Mouse (Mus musculus): ENCODE data around the gene Smug1. TPM values are rescaled to one million over a fixed set of nuclear protein-coding genes. Genes with fewer than 3 reads are reported as not detected.

Gene Smug1
- total and polyA plus RNA-seq, 2 experiments from 2014 or later: 10.1 to 18.2 TPM

DNA sequence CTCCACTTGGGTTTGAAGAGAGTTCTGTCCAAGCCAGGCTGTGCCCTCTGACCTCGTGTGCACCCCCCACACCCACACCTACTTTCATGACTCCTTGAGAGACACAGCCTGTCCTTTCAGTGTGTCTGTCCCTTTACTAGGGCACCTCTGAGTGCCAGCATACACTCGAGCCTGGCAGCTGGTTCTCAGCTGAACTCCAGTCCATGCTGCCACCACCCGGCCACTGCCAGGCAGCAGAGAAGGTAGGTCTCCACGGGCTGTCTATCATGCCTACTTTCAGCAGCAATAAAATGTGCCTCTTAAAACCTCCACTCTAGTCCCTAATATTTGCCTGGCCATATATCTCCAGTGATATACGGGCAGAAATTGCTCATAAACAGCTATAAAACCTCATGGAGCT lies 45.5 kb downstream of the Smug1 start:
- Histone ChIP-seq H3K4me2 (ENCODE audit: low read depth, low read length) (no peak overlapping the region), H3K9me3 (replicated peaks; ENCODE audit: control insufficient read depth, low read length) (no peaks in the 10 kb centered on the region), H3K4me1 (ENCODE audit: control insufficient read depth, insufficient read depth) (no peaks in the 10 kb centered on the region), H3K9ac (replicated peaks; ENCODE audit: low read depth, low read length) (no peak overlapping the region), H3K36me3 (replicated peaks; ENCODE audit: control insufficient read depth, insufficient read depth, low read length) (no peaks in the 10 kb centered on the region), H3K27me3 (ENCODE audit: control insufficient read depth, insufficient read depth, low read length) (peaks cover 88% of the 10 kb centered on the region), H3K27ac (ENCODE audit: low read depth) (no peak overlapping the region), H3K4me3 (ENCODE audit: low read depth, low read length) (no peak overlapping the region)
- ATAC-seq (ENCODE audit: insufficient read depth, low read depth): no peak
- DNase-seq (ENCODE audit: low spot score): no peak
- TF ChIP-seq CTCF (IDR thresholded peaks at IDR 0.05; ENCODE audit: low read depth) (peak; percentile 56), EP300 (IDR thresholded peaks at IDR 0.05; ENCODE audit: low read depth) (no peak)
- 38% methylated on average over 5 of the region's 5 CpGs for WGBS

- H3K27me3 ChIP-seq (ENCODE audit: control insufficient read depth, insufficient read depth, low read length): peaks cover 88% of the 10 kb centered on the region
- H3K4me1 ChIP-seq (ENCODE audit: control insufficient read depth, insufficient read depth): no peaks in the 10 kb centered on the region
- no peaks in the 10 kb centered on the region for H3K36me3 ChIP-seq (replicated peaks; ENCODE audit: control insufficient read depth, insufficient read depth, low read length)
- WGBS: 72% methylated on average over 11 of the region's 11 CpGs
- H3K4me2 ChIP-seq (ENCODE audit: low read depth, low read length): no peak overlapping the region
- no peak overlapping the region for H3K27ac ChIP-seq (ENCODE audit: low read depth)
- no peak overlapping the region for H3K4me3 ChIP-seq (ENCODE audit: low read depth, low read length)
- no peak for ATAC-seq (ENCODE audit: insufficient read depth, low read depth)
- H3K9ac ChIP-seq (replicated peaks; ENCODE audit: low read depth, low read length): no peak overlapping the region
- DNase-seq (ENCODE audit: low spot score): no peak
- H3K9me3 ChIP-seq (replicated peaks; ENCODE audit: control insufficient read depth, low read length): no peaks in the 10 kb centered on the region
- no peak for TF ChIP-seq CTCF (IDR thresholded peaks at IDR 0.05; ENCODE audit: low read depth)
- no peak for TF ChIP-seq EP300 (IDR thresholded peaks at IDR 0.05; ENCODE audit: low read depth)
Measured at GRCm38 (mm10) chr15:103120594-103120993, 46.3 kb downstream of the Smug1 start.

DNA sequence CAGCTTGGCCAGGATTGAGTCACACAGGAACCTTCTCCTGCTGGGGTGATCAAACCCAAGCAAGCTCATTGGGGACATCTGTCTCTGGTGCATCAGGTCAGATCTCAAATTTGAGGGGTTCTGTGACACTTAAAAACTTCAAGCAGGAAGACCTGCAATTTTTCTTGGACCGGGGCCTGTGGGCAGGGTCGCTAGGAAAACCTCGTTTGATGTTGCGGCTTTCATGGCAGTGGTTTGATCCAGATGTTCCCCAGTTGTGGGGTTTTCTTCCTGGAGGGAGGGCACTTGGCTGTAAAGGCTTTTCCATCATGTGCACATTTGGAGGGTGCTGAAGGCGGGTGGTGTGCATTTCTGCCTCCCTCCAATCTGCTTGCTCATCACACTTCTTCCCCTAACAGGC lies 51.2 kb downstream of the Smug1 start:
- Histone ChIP-seq H3K9ac (replicated peaks; ENCODE audit: low read depth, low read length) (no peak overlapping the region), H3K36me3 (replicated peaks; ENCODE audit: control insufficient read depth, insufficient read depth, low read length) (no peaks in the 10 kb centered on the region), H3K9me3 (replicated peaks; ENCODE audit: control insufficient read depth, low read length) (no peaks in the 10 kb centered on the region), H3K4me3 (ENCODE audit: low read depth, low read length) (no peak overlapping the region), H3K4me2 (ENCODE audit: low read depth, low read length) (no peak overlapping the region), H3K27me3 (ENCODE audit: control insufficient read depth, insufficient read depth, low read length) (peaks cover 89% of the 10 kb centered on the region), H3K4me1 (ENCODE audit: control insufficient read depth, insufficient read depth) (no peaks in the 10 kb centered on the region), H3K27ac (ENCODE audit: low read depth) (no peak overlapping the region)
- 45% methylated on average over 5 of the region's 5 CpGs for WGBS
- ATAC-seq (ENCODE audit: insufficient read depth, low read depth) (no peak), DNase-seq (ENCODE audit: low spot score) (no peak)
- no peak for TF ChIP-seq EP300 (IDR thresholded peaks at IDR 0.05; ENCODE audit: low read depth)

DNA sequence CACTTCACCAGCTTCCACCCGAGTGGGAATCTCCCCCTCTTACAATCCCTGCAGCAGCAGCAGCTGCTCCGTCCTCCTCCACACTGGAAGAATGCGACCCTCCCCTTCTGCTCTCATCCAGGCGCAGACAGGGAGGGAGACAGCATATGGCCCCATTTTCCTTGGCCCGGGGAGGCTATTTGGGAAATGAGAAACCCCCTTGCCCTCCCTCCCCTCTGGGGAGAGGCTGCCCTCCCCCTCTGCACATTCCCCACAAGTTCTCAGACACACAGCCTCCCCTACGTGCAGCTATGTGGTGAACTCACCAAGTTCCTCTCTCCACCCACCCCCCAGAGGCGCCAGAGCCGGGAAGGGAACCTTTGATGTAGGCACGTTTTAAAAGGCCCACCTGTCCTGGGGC lies 51.6 kb downstream of the Smug1 start:
- no peak for ATAC-seq (ENCODE audit: insufficient read depth, low read depth)
- H3K27me3 ChIP-seq (ENCODE audit: control insufficient read depth, insufficient read depth, low read length): peaks cover 89% of the 10 kb centered on the region
- no peak overlapping the region for H3K9ac ChIP-seq (replicated peaks; ENCODE audit: low read depth, low read length)
- H3K27ac ChIP-seq (ENCODE audit: low read depth): no peak overlapping the region
- no peak for TF ChIP-seq EP300 (IDR thresholded peaks at IDR 0.05; ENCODE audit: low read depth)
- TF ChIP-seq CTCF (IDR thresholded peaks at IDR 0.05; ENCODE audit: low read depth): no peak
- no peak overlapping the region for H3K4me2 ChIP-seq (ENCODE audit: low read depth, low read length)
- H3K4me3 ChIP-seq (ENCODE audit: low read depth, low read length): no peak overlapping the region
- H3K9me3 ChIP-seq (replicated peaks; ENCODE audit: control insufficient read depth, low read length): no peaks in the 10 kb centered on the region
- WGBS: under 1% methylated on average over 9 of the region's 9 CpGs
- no peak for DNase-seq (ENCODE audit: low spot score)
- no peaks in the 10 kb centered on the region for H3K4me1 ChIP-seq (ENCODE audit: control insufficient read depth, insufficient read depth)
- no peaks in the 10 kb centered on the region for H3K36me3 ChIP-seq (replicated peaks; ENCODE audit: control insufficient read depth, insufficient read depth, low read length)

DNA sequence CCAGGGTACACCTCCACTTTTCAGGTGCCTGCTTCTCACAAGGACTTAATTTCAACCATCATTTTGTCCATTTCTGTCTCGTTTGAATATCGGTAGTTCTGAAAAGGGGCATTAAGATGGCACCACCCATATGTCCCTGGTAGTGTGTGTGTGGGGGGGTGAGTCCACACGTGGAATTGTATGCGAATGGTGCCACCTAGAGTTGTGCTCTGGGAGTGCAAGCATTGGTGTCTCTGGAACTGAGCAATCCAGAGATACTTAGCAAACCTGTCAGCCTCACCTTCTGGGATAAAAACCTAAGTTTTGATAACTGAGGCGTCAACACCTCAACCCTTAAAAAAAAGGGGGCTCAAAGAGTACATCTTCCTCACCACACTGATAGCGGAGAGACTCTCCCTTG lies 53.8 kb downstream of the Smug1 start:
- Histone ChIP-seq H3K9me3 (replicated peaks; ENCODE audit: control insufficient read depth, low read length) (no peaks in the 10 kb centered on the region), H3K4me2 (ENCODE audit: low read depth, low read length) (no peak overlapping the region), H3K36me3 (replicated peaks; ENCODE audit: control insufficient read depth, insufficient read depth, low read length) (no peaks in the 10 kb centered on the region), H3K27ac (ENCODE audit: low read depth) (no peak overlapping the region), H3K9ac (replicated peaks; ENCODE audit: low read depth, low read length) (no peak overlapping the region), H3K27me3 (ENCODE audit: control insufficient read depth, insufficient read depth, low read length) (peaks cover 94% of the 10 kb centered on the region), H3K4me3 (ENCODE audit: low read depth, low read length) (no peak overlapping the region), H3K4me1 (ENCODE audit: control insufficient read depth, insufficient read depth) (no peaks in the 10 kb centered on the region)
- no peak for DNase-seq (ENCODE audit: low spot score)
- 65% methylated on average over 6 of the region's 6 CpGs for WGBS
- TF ChIP-seq CTCF (IDR thresholded peaks at IDR 0.05; ENCODE audit: low read depth) (no peak), EP300 (IDR thresholded peaks at IDR 0.05; ENCODE audit: low read depth) (no peak)
- ATAC-seq (ENCODE audit: insufficient read depth, low read depth): no peak

- Histone ChIP-seq H3K9me3 (replicated peaks; ENCODE audit: control insufficient read depth, low read length) (no peaks in the 10 kb centered on the region), H3K9ac (replicated peaks; ENCODE audit: low read depth, low read length) (no peak overlapping the region), H3K36me3 (replicated peaks; ENCODE audit: control insufficient read depth, insufficient read depth, low read length) (no peaks in the 10 kb centered on the region), H3K4me2 (ENCODE audit: low read depth, low read length) (no peak overlapping the region), H3K27me3 (ENCODE audit: control insufficient read depth, insufficient read depth, low read length) (peaks cover 94% of the 10 kb centered on the region), H3K4me3 (ENCODE audit: low read depth, low read length) (no peak overlapping the region), H3K27ac (ENCODE audit: low read depth) (no peak overlapping the region), H3K4me1 (ENCODE audit: control insufficient read depth, insufficient read depth) (no peaks in the 10 kb centered on the region)
- WGBS: 59% methylated on average over 2 of the region's 2 CpGs
- ATAC-seq (ENCODE audit: insufficient read depth, low read depth) (no peak), DNase-seq (ENCODE audit: low spot score) (no peak)
- TF ChIP-seq CTCF (IDR thresholded peaks at IDR 0.05; ENCODE audit: low read depth) (no peak), EP300 (IDR thresholded peaks at IDR 0.05; ENCODE audit: low read depth) (no peak)
Measured at GRCm38 (mm10) chr15:103112309-103112708, 54.6 kb downstream of the Smug1 start.
